Mouse (Mus musculus) limb, embryonic 13.5 days (tissue): ENCODE data around the gene Card10. TPM values are rescaled to one million over a fixed set of nuclear protein-coding genes. Genes with fewer than 3 reads are reported as not detected.

Experiments
- ATAC-seq: fragments of 200-750 bp; cut with Nextera tagmentation; 2 replicates; pipeline ENCODE4 v1.8.0; 2017; ENCODE audit warnings: low read depth, moderate number of reproducible peaks, moderate TSS enrichment; ENCODE audit not compliant: low FRiP score
- H3K27ac ChIP-seq: fragments of 300-500 bp; sonication (generic); 2 replicates; pipeline ENCODE4 v1.5.1; 2015; ENCODE audit warnings: inconsistent platforms, mild to moderate bottlenecking, moderate library complexity
- H3K27me3 ChIP-seq: fragments of 300-500 bp; sonication (generic); 2 replicates; pipeline ENCODE4 v1.6.1; 2015; ENCODE audit warnings: mild to moderate bottlenecking, inconsistent platforms
- H3K36me3 ChIP-seq: fragments of 300-500 bp; sonication (generic); 2 replicates; pipeline ENCODE4 v1.6.1; 2015; ENCODE audit warnings: inconsistent platforms, mild to moderate bottlenecking, moderate library complexity
- H3K4me1 ChIP-seq: fragments of 300-500 bp; sonication (generic); 2 replicates; pipeline ENCODE4 v1.6.1; 2015; ENCODE audit warnings: inconsistent platforms
- H3K4me2 ChIP-seq: fragments of 300-500 bp; sonication (generic); replicated peaks from 2 replicates; pipeline ENCODE4 v1.6.1; 2015; ENCODE audit warnings: inconsistent platforms, mild to moderate bottlenecking, moderate library complexity
- H3K4me3 ChIP-seq: fragments of 300-500 bp; sonication (generic); 2 replicates; pipeline ENCODE4 v1.5.1; 2015; ENCODE audit warnings: moderate library complexity, mild to moderate bottlenecking, inconsistent platforms
- H3K9ac ChIP-seq: fragments of 300-500 bp; sonication (generic); 2 replicates; pipeline ENCODE4 v1.6.1; 2015; ENCODE audit warnings: mild to moderate bottlenecking, inconsistent platforms
- H3K9me3 ChIP-seq: fragments of 300-500 bp; sonication (generic); 2 replicates; pipeline ENCODE4 v1.6.1; 2016; ENCODE audit warnings: inconsistent platforms
- WGBS: fragments of 180-500 bp; shearing (Covaris S2); methylation state at CpG from one replicate; pipeline ENCODE4 v1.1.7; 2015; 5-methylcytosine and 5-hydroxymethylcytosine counted together
- polyA plus RNA-seq: library from polyadenylated mRNA; unstranded; fragments of >200 nt; fragmentation: Nextera tagmentation; extraction: Ambion mirVana; gene quantifications from 2 replicates; pipeline ENCODE4 v1.2.1, GENCODE M21; 2015

Card10 gene
- polyA plus RNA-seq, 1 experiment from 2014 or later = 3.0 TPM

DNA sequence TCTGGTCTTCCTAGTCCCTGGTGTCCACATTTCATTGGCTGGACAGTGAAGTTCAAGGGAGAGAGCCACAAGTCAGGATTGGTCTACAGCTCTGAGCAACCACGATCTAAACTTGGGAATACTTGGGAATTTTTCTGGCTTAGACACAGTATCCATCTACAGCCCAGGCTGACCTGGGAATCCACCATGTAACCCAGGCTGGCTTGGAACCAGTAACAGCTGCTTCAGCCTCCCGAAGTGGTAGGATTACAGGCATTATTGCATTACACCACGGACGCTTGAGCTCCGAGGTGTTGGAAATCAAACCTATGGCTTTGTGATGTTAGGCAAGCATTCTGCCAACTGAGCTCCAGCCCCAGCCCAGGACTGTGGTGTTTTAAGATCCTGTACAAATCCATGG is 39.1 kb downstream of the Card10 start:
- Histone ChIP-seq H3K9me3 (no peaks in the 10 kb centered on the region), H3K9ac (no peak overlapping the region), H3K4me3 (no peak overlapping the region), H3K27ac (no peak overlapping the region), H3K4me2 (no peak overlapping the region), H3K36me3 (no peaks in the 10 kb centered on the region), H3K4me1 (peaks cover 3% of the 10 kb centered on the region; the same call in 1 of the 2 replicates), H3K27me3 (0 out of 2 replicates have a peak, but pooled peaks cover 5% of the 10 kb centered on the region)
- peak; percentile 55; the same call in 1 of the 2 replicates for ATAC-seq
- WGBS = 64% methylated on average over 5 of the region's 5 CpGs

DNA sequence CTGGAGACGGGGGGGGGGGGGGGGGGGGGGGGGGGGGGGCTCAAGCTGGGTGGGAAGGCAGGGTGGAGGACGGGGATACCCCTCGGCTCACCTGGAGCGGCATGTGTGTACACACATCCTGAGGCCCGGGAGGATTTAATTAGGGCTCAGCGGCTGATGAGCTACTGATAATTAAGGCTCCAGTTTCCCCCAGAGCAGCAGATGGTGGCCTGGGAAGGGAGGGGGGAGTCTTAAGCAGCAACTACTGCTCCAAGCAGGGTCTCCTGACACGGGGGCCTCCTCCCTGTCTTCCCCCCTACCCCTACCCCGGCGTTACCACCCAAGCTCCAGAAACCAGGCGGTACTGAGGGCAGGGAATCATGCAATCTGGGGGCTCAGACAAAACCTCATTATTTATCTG is 39.6 kb downstream of the Card10 start:
- 10% methylated on average over 9 of the region's 10 CpGs for whole genome bisulfite sequencing
- H3K4me3 ChIP-seq = no peak overlapping the region
- ATAC-seq = no peak
- H3K9ac ChIP-seq = no peak overlapping the region
- H3K27ac ChIP-seq = no peak overlapping the region
- no peak overlapping the region for H3K4me2 ChIP-seq
- no peaks in the 10 kb centered on the region for H3K9me3 ChIP-seq
- H3K36me3 ChIP-seq = no peaks in the 10 kb centered on the region
- 0 out of 2 replicates have a peak, but pooled peaks cover 5% of the 10 kb centered on the region for H3K27me3 ChIP-seq
- peaks cover 3% of the 10 kb centered on the region; the same call in 1 of the 2 replicates for H3K4me1 ChIP-seq

DNA sequence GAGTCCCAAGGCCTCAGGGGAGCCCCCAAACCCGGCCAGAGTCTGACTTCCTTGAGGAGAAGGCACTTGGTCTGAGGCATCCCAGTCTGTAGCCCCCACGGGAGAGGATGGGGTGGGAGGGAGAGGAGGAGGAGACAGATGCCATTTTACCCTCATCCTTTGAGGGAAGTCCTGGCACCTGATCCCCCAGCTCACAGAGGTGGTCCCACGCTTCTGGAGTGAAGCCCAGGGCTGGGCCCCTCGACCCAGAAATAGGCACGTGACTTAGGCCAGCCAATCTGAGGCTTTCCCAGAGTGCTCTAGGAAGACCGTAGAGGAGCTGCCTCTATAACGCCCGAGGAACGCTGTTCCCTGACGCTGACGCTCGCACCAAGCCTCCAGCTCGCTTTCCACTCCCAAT is 41.7 kb downstream of the Card10 start:
- Histone ChIP-seq H3K4me3 (no peak overlapping the region), H3K36me3 (no peaks in the 10 kb centered on the region), H3K4me2 (no peak overlapping the region), H3K4me1 (no peaks in the 10 kb centered on the region; the same call in 1 of the 2 replicates), H3K9ac (no peak overlapping the region), H3K9me3 (no peaks in the 10 kb centered on the region), H3K27ac (no peak overlapping the region), H3K27me3 (peaks cover 10% of the 10 kb centered on the region; the same call in 1 of the 2 replicates)
- ATAC-seq = no peak
- WGBS = 78% methylated on average over 13 of the region's 13 CpGs

DNA sequence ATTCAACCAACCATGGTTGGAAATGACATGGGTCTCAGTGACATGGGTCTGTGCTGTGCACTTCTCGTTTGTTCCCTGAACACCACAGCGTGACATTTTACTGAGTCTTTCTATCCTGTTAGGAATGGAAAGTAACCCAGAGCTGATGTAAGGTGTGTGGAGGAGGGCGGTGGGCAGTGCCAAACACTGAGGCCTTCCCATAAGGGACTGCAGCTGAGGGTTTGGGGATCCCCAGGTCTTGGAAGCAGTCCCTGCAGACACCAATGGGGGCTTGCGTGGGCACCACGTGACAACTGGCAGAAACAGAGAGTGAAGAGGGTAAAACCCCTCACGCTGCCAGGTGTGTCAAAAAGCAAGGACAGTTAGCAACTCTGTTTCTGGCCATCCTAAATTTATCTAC is 44.7 kb downstream of the Card10 start:
- H3K4me1 ChIP-seq = no peaks in the 10 kb centered on the region
- no peaks in the 10 kb centered on the region for H3K36me3 ChIP-seq
- no peak overlapping the region for H3K4me2 ChIP-seq
- no peak for ATAC-seq
- H3K27ac ChIP-seq = no peak overlapping the region
- no peaks in the 10 kb centered on the region for H3K9me3 ChIP-seq
- peaks cover 10% of the 10 kb centered on the region; the same call in 1 of the 2 replicates for H3K27me3 ChIP-seq
- 84% methylated on average over 6 of the region's 6 CpGs for WGBS
- no peak overlapping the region for H3K9ac ChIP-seq
- no peak overlapping the region for H3K4me3 ChIP-seq

DNA sequence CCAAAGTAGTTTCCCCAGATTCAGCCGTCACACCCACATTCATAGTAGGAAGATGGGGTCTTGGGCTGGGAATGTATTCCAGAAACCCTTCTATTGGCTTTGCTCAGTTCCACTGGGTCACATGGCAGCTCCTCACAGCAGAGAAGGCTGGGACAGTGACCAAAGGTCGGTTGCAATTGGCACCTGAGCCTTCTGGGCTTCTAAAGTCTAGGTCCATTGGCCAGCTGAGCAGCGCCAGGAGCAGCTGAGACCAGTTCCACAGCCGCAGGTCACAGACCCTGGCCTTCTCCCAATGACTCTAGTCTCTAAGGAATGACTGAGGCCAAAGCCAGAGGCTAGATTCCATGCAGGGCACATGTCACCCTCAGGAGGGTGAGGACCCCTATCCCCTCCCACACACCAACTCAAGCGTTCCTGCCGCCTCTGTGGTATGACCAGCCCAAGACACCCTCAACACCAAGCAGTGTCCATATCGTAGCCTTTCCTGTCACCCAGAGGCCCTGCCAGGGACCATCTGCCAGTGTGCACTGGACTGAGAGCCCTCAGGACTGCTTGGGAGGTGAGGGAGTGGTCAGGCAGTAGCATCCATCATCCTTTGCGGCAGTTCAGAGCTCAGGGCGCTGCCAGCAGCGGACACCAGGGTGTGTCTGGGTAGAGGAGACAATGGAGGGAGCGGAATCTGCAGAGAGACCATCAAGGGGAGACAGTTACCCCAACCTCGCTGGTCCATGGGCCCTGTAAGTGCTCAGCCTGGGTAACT is 46.7 kb downstream of the Card10 start:
- H3K9me3 ChIP-seq = no peaks in the 10 kb centered on the region
- no peak overlapping the region for H3K4me2 ChIP-seq
- 75% methylated on average over 12 of the region's 12 CpGs for WGBS
- no peak overlapping the region for H3K4me3 ChIP-seq
- no peak overlapping the region for H3K9ac ChIP-seq
- no peak for ATAC-seq
- peaks cover 10% of the 10 kb centered on the region; the same call in 1 of the 2 replicates for H3K27me3 ChIP-seq
- H3K36me3 ChIP-seq = no peaks in the 10 kb centered on the region
- H3K27ac ChIP-seq = no peak overlapping the region
- H3K4me1 ChIP-seq = no peaks in the 10 kb centered on the region

DNA sequence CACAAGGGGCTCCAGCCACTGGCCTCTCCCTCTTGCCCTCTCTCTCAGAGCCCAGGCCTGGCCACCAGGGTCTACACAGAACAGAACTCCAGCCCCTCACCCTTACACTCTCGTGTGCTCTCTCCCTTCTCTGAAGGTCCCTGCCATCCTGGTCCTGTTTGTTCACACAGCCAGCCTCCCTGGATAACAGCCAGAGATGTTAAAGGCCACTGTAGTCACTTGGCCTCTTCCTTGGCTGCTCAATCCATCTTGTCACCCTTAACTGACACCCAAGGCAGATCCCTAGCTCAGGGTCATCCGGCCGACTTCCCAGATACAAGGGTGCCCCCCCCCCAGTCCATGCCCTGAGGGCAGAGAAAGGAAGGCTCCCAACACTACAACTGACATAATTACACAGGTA is 47.6 kb downstream of the Card10 start:
- H3K9ac ChIP-seq = no peak overlapping the region
- H3K4me3 ChIP-seq = no peak overlapping the region
- ATAC-seq = no peak
- no peak overlapping the region for H3K4me2 ChIP-seq
- H3K27me3 ChIP-seq = peaks cover 10% of the 10 kb centered on the region; the same call in 1 of the 2 replicates
- 61% methylated on average over 3 of the region's 3 CpGs for WGBS
- no peak overlapping the region for H3K27ac ChIP-seq
- H3K9me3 ChIP-seq = no peaks in the 10 kb centered on the region
- H3K4me1 ChIP-seq = no peaks in the 10 kb centered on the region
- no peaks in the 10 kb centered on the region for H3K36me3 ChIP-seq

DNA sequence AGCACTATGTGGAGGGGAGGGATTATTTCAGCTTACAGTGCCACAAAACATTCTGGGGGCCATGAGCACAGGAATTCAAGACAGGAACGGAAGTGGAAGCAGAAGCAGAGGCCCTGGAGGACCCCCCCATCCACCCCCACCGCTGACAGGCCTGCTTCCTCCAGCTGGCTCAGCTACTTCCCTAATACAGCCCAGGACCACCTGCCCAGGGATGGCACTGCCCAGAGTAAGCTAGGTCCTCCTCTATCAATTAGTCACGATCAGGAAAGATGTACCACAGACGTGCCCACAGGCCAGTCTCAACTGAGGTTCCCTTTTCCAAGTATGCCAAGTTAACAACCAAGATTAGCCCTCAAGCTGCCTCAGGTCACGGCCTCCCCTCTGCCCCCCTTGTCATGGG is 48.7 kb downstream of the Card10 start:
- H3K4me3 ChIP-seq = no peak overlapping the region
- WGBS = 75% methylated on average over 5 of the region's 5 CpGs

DNA sequence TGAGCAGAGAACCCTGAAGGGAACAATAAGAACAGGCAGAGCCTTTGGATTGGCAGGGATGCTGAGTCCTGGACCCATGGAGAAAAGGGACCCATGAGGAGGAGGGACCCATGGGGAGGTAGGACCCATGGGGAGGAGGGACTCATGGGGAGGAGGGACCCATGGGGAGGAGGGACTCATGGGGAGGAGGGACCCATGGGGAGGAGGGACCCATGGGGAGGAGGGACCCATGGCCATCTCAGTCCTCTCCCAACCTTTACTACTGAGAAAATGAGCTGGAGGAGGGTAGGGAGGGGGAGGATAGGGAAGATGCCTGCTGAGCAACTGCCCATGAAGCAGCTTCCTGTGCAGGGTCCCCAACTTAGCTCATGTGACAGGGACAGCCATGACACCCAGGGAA is 49.9 kb downstream of the Card10 start:
- no peak overlapping the region for H3K4me3 ChIP-seq
- H3K27me3 ChIP-seq = peaks cover 4% of the 10 kb centered on the region; the same call in 1 of the 2 replicates
- H3K36me3 ChIP-seq = no peaks in the 10 kb centered on the region
- H3K9ac ChIP-seq = no peak overlapping the region
- H3K4me1 ChIP-seq = no peaks in the 10 kb centered on the region
- H3K9me3 ChIP-seq = no peaks in the 10 kb centered on the region
- H3K27ac ChIP-seq = no peak overlapping the region
- ATAC-seq = no peak
- no peak overlapping the region for H3K4me2 ChIP-seq

More for the DNA sequence above, 48.7 kb downstream of the Card10 start:
- H3K27ac ChIP-seq = no peak overlapping the region
- H3K4me1 ChIP-seq = no peaks in the 10 kb centered on the region
- H3K9me3 ChIP-seq = no peaks in the 10 kb centered on the region
- no peak overlapping the region for H3K9ac ChIP-seq
- H3K4me2 ChIP-seq = no peak overlapping the region
- no peak for ATAC-seq
- no peaks in the 10 kb centered on the region for H3K36me3 ChIP-seq
- peaks cover 6% of the 10 kb centered on the region; the same call in 1 of the 2 replicates for H3K27me3 ChIP-seq

DNA sequence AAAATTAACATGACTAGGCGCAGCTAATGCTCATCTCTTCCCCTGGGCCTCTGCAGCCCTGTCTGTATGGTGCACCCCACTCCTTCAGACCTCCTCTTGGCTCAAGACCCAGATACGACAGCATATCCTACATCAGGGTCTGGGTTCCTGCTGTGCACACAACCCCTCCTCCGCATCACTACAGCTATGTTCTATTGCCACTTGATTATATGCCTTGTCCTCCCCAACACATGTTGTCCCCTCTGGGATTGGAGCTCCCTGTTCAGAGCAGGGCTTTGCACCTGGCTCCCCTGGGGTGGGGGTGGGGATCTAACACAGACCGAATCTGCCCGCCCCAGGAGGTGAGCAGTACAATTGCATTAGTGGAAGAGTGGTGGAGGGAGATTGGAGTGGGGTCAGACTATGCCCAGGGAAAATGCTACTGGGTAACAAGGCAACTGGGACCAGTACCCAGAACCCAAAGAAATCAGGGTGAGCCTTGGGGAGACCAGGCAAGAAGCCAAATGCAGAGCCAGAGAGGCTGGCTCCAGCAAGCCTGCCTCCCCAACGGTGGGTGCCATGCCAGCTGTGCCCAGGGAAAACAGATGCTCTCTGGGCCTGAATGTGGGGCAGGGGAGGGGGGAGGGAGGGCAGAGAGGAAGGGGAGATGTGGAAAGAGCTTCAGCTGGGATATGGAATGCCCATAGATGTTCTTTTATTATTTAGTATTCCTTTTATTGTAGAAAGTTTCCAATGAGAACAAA is 52.1 kb downstream of the Card10 start:
- no peaks in the 10 kb centered on the region for H3K27me3 ChIP-seq
- no peaks in the 10 kb centered on the region for H3K4me1 ChIP-seq
- WGBS = 57% methylated on average over 6 of the region's 6 CpGs
- H3K9me3 ChIP-seq = no peaks in the 10 kb centered on the region
- no peak overlapping the region for H3K9ac ChIP-seq
- H3K4me2 ChIP-seq = no peak overlapping the region
- no peak overlapping the region for H3K4me3 ChIP-seq
- no peaks in the 10 kb centered on the region for H3K36me3 ChIP-seq
- no peak for ATAC-seq
- H3K27ac ChIP-seq = no peak overlapping the region

DNA sequence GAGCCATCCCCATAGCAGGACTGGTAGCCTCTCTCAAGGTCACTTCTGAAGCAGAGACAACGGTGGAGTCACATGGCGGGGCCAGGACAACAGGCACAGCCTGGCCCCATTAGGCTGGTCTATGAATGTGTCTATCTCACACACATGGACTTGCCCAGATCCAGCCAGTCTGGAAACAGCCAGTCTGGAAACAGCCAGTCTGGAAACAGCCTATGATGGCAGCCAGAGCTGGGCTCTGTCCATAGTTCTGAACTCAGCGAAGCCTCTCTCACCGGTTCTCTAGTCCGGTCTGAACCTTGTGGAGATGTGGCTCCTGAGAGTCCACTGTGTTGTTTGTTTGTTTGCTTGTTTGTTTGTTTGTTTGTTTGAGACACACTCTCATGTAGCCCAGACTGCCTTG is 53.0 kb downstream of the Card10 start:
- H3K9me3 ChIP-seq = no peaks in the 10 kb centered on the region
- WGBS = 41% methylated on average over 5 of the region's 5 CpGs
- ATAC-seq = 0 out of 2 replicates have a peak, but pooled peaks have one; percentile 28
- H3K4me3 ChIP-seq = no peak overlapping the region
- H3K27ac ChIP-seq = no peak overlapping the region
- H3K4me2 ChIP-seq = no peak overlapping the region
- H3K4me1 ChIP-seq = no peaks in the 10 kb centered on the region
- H3K27me3 ChIP-seq = no peaks in the 10 kb centered on the region
- H3K36me3 ChIP-seq = no peaks in the 10 kb centered on the region
- H3K9ac ChIP-seq = no peak overlapping the region

DNA sequence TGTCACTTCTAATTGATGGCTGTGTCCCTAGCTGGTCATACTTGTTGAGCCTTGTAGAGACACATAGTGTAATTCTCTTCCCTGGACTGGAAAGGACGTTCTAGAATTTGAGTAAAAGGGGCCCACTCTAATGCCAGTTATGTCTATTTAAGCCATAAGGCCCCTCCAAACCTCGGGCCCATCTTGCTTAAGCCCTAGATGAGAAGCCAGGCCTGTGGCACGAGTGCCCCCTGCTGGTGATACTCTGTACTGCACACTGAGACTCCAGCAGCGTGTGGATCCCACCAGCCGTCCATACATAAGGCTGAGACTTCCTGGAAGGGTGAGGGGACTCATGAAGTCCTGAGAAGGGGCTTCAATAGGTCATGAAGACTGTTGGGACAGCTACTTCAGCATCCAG is 58.6 kb downstream of the Card10 start:
- Histone ChIP-seq H3K4me2 (no peak overlapping the region), H3K36me3 (no peaks in the 10 kb centered on the region), H3K9me3 (no peaks in the 10 kb centered on the region), H3K9ac (no peak overlapping the region), H3K4me1 (no peaks in the 10 kb centered on the region), H3K27me3 (0 out of 2 replicates have a peak, but pooled peaks cover 2% of the 10 kb centered on the region), H3K4me3 (no peak overlapping the region), H3K27ac (no peak overlapping the region)
- no peak for ATAC-seq
- 3% methylated on average over 5 of the region's 5 CpGs for WGBS

DNA sequence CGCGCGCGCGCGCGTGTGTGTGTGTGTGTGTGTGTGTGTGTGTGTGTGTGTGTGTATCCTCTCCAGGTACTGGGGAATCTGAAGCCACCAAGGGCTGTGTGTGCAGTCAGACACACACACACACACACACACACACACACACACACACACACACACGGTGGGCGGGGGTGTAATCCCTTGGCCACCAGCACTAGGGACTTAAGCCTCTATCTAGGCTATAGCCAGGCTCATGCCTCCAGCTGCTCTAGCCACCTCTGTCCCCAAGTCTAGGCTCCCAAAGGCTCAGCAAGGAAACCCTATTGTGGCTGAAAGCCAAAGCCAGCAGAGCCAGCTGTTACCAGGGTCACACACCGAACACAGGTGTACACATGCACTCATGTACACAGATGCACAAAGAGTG is 60.0 kb downstream of the Card10 start:
- Histone ChIP-seq H3K9me3 (no peaks in the 10 kb centered on the region), H3K36me3 (no peaks in the 10 kb centered on the region), H3K4me2 (no peak overlapping the region), H3K9ac (no peak overlapping the region), H3K4me1 (no peaks in the 10 kb centered on the region), H3K27ac (no peak overlapping the region), H3K27me3 (peaks cover 3% of the 10 kb centered on the region), H3K4me3 (no peak overlapping the region)
- no peak for ATAC-seq
- WGBS = 94% methylated on average over 7 of the region's 10 CpGs
